Mouse (Mus musculus): ENCODE measurements around the gene Gas7.

The Gas7 gene

GRCm38 (mm10) chr11:67488156-67488555, 32.9 kb downstream of the Gas7 start:
- no peak for DNase-seq (ENCODE audit: low spot score in 2 of 2)

DNA sequence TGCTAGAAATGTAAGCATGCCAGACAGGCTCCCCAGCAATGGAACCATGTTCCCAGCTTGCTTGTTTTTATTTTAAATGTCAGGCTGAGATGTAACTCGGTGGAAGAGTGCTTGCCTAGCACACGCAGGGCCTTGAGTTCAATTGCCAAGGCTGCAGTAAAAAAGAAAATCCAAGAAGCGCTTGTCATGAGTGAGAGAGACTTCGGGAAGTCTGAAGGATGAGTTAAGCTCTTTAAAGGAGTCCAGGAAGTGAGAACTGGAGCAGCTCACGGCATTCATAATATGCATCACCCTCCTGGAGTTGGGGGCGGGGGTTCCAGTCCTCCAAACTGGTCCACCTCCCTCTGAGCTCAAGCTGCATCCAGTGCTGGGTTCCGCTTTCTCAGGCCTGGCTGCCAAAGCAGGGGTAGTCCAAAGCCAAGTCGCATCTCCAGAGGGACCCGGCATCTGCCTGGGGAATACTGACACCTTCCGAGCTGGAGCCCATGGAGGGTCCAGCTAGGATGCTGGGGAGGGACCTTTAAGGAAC, 34.5 kb downstream of the Gas7 start:
- DNase-seq (ENCODE audit: low spot score in 2 of 2): no peak

DNA sequence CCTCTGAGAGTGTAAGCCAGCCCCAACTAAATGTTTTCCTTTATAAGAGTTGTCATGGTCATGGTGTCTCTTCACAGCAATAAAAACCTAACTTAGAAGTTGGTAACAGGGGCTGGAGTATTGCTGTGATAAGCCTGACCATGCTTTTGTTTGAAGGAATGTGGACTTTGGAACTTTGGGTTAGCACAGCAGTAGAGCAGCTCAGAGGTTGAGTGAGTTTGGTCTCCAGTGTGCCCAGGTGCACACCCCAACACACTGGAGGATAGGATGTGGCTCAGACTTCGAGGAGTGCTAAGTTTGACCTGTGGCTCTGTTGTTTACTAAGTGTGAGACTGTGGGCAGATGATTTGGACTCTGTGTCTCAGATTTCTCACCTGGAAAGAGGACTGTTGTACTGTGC, 41.6 kb downstream of the Gas7 start:
- DNase-seq (ENCODE audit: low spot score in 2 of 2): no peak

- no peak for DNase-seq (ENCODE audit: low spot score in 2 of 2)
Observed at GRCm38 (mm10) chr11:67500115-67500514, 44.9 kb downstream of the Gas7 start.

GRCm38 (mm10) chr11:67501468-67502244, 46.4 kb downstream of the Gas7 start:
- DNase-seq (ENCODE audit: low spot score in 2 of 2): peak in 1 of 2 experiments; percentile 29

- DNase-seq (ENCODE audit: low spot score in 2 of 2): no peak
Observed at GRCm38 (mm10) chr11:67509219-67509876, 54.1 kb downstream of the Gas7 start.

GRCm38 (mm10) chr11:67510831-67511230, 55.6 kb downstream of the Gas7 start:
- no peak for DNase-seq (ENCODE audit: low spot score in 2 of 2)

GRCm38 (mm10) chr11:67513001-67513400, 57.8 kb downstream of the Gas7 start:
- no peak for DNase-seq (ENCODE audit: low spot score in 2 of 2)

- no peak for DNase-seq (ENCODE audit: low spot score in 2 of 2)
Observed at GRCm38 (mm10) chr11:67514401-67514800, 59.2 kb downstream of the Gas7 start.

DNA sequence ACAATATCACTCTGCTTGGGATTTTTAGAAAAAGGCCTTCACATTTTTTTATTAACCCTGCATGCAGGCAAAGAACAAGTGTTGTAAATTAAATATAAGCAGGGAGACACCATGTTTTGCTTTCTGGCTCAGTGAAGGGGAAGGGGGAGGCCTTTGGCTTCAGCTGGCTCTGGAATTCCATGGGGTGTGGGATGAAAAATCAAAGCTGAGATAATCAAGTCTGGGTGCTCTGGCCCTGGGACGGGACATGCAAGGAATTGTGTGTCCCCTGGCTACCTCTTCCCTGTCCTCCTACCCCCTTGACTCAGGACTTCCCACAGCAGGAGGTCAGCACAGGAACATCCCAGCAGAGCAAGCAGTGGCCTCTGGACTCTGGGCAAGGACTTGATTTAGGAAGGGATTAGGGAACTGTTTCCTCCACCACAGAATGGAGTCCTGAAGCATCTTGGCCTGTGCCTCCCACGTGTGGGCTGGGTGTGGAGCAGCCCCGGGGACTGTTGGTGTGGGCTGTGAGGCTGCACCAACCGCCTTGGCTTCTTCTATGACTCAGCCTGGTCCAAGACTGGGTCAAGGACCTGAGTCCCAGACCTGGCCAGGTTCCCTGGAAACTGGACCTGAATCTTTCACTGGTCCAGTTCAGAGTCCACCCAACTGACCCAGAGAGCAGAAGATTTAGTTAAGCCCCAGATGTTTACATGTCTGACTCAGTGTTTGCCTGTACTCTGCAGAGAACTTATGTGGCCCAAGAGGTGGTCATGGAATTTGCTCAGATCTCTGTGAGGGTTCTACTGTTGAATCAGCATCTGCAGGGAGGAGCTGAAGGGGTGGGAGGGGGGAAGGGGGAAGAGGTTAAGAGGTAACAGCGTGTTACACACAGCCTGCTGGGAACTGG, 60.0 kb downstream of the Gas7 start:
- DNase-seq (ENCODE audit: low spot score in 2 of 2): no peak

GRCm38 (mm10) chr11:67515912-67516305, 60.7 kb downstream of the Gas7 start:
- DNase-seq (ENCODE audit: low spot score in 2 of 2): no peak

DNA sequence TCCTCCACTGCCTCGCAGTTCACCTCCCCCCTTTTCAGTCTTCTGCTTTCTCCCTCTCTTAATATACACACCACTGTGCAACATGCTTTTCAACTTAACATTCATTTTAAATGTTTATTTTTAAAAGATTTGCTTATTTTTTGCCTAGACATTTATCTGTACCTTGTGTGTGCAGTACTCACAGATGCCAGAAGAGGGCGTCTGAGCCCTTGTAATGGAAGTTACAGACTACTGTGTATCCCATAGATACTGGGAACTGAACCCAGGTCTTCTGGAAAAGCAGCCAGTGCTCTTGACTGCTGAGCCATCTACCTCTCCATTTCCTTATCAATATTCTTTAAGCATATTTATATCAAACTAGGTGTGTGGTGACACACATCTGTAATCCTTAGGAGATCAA, 62.5 kb downstream of the Gas7 start:
- no peak for DNase-seq (ENCODE audit: low spot score in 2 of 2)

DNA sequence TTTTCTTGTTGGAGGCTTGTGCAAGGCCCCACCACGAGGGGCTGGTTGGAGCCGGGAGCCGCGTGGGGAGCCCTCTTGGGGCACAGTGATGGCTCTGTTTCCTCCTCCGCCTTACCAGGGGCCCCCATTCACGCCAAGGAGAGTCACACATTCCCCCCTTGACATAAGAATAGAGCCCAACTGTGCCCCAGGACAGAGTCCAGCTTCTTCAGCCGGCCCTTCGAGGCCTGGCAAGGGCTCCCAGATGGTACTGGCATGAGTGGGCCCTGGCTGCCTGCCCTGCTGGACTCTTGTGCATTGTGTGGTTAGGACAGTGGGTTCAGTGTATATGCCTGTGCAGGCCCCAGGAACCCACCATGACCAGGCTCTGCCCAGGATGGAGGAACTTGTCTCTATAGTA, 63.7 kb downstream of the Gas7 start:
- DNase-seq (ENCODE audit: low spot score in 2 of 2): peak; percentile 46 to 60

GRCm38 (mm10) chr11:67522671-67523070, 67.4 kb downstream of the Gas7 start:
- no peak for DNase-seq (ENCODE audit: low spot score in 2 of 2)

DNA sequence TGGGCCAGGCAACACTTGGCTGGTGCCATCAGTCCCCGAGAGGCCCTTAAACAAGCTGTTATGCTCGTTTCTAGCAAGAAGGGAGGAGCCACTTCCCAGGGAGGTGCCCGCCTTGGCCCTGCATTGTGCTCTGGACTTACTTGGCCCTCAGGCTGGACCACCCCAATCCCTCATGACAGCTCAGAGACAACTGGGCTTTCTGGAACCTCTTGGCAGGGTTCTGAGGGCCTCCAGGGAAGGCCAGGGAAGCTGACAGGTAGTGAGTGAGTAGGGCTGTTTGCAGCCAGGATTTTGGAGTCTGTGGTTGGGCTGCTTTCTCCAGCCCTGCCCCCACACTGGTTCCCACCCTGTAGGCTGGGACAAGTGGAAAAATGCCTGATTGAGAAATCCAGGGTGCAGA, 68.6 kb downstream of the Gas7 start:
- no peak for DNase-seq (ENCODE audit: low spot score in 2 of 2)

GRCm38 (mm10) chr11:67524731-67525130, 69.5 kb downstream of the Gas7 start:
- no peak for DNase-seq (ENCODE audit: low spot score in 2 of 2)

DNA sequence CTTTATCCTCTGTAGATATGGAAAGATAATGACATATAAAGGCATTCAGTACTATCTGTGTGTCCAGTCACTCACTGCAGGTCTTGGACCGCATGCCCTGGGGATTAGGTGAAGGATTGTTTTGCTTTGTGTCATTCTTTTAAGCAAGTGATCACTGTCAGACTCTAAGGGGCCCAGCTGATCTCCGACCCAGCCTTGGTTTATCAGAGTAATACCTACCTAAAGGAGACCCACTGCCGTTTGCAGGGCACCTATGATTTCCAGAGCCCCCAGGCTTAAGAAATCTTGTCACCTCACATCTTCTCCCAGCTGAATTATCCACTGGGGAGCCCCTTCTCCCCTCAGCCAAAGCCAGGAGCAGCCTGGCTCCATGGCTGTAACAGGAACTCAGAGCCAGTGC, 70.6 kb downstream of the Gas7 start:
- no peak for DNase-seq (ENCODE audit: low spot score in 2 of 2)

- peak in 1 of 2 experiments; percentile 23 for DNase-seq (ENCODE audit: low spot score in 2 of 2)
Observed at GRCm38 (mm10) chr11:67526621-67527545, 71.6 kb downstream of the Gas7 start.

- no peak for DNase-seq (ENCODE audit: low spot score in 2 of 2)
Observed at GRCm38 (mm10) chr11:67531286-67531685, 76.0 kb downstream of the Gas7 start.

- no peak for DNase-seq (ENCODE audit: low spot score in 2 of 2)
Observed at GRCm38 (mm10) chr11:67531926-67532565, 76.8 kb downstream of the Gas7 start.

- no peak for DNase-seq (ENCODE audit: low spot score in 2 of 2)
Observed at GRCm38 (mm10) chr11:67532728-67533127, 77.5 kb downstream of the Gas7 start.

All from frontal cortex, postnatal 14 days (tissue).